Mouse (Mus musculus) ovary, postnatal 36 days (tissue): ENCODE measurements around the gene Sun1.

Source experiments
- DNase-seq: peaks from one replicate; pipeline ENCODE4 v3.0.0; 2022; ENCODE audit warnings: low spot score, mixed read lengths

The Sun1 gene

DNA sequence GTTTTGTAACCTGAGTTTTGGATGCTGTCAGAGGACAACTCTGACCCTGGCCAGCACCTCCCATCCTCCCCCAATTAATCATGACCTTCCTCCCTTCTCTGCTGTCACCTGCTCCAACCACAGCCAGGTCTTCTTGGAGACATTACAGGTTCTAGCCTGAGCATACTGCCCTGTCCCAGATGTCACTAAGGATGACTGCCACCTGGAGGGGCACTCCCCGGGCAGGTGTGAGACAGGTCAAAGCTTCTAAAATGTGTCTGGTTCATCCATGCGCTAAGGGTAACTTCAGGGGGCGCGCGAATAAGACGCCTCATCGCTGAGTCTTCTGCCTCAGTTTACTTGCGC, 51.3 kb downstream of the Sun1 start:
- DNase-seq: no peak

DNA sequence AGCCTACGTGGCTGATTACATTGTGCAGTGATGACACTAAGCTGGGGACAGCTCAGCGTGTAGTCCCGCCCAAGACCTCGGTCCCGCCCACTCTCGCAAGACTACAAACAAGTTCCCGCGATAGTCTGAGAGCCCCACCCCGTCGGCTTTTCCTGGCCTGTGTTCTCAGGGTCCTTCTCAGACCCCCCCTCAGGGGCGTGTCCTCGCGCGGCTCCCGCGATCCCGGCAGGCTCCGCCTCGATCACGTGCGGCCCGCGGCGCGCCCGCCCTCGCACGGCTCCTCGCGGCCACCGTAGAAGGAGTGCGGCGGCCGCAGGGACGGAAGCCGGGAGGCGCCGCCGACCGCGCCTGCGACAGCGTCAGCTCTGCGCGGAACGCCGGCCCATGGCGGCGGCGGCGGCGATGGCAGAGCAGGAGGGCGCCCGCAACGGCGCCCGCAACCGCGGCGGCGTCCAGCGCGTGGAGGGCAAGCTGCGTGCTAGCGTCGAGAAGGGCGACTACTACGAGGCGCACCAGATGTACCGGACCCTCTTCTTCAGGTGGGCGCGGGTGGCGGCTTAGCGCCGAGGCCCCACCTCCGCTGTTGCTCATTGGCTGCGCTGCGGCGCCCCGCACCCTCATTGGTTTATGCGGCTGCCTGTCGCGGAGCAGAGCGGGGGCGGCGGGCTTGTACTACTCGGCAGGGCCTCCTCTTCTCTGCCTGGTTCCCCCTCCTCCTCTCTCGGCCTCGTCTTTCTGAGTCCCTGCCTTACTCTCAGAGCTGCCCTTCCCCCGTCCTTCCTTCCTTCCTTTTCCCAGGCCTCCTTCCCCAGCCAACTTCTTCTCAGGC, 51.9 kb downstream of the Sun1 start, which contains the start of gene Get4:
Gene Get4, plus strand, starts transcription at position 244 of the 829 bp plus-strand sequence.
- peak; percentile 99 for DNase-seq

DNA sequence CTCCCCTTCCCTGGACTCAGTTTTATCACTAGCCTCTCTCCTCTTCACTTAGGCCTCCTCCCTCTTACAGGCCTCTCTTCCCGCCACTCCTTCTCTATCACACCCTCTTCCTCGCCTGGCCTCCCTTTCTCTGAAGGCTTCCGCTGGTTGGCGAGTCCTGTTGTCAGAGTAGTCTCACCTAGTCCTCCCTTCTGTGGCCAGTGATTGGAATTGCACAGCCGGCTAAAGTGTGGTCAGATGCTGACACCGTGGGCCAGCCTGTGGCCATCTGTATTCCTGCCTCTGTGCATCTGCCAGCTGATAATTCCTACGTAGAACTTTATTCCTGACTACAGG, 52.4 kb downstream of the Sun1 start:
- no peak for DNase-seq

DNA sequence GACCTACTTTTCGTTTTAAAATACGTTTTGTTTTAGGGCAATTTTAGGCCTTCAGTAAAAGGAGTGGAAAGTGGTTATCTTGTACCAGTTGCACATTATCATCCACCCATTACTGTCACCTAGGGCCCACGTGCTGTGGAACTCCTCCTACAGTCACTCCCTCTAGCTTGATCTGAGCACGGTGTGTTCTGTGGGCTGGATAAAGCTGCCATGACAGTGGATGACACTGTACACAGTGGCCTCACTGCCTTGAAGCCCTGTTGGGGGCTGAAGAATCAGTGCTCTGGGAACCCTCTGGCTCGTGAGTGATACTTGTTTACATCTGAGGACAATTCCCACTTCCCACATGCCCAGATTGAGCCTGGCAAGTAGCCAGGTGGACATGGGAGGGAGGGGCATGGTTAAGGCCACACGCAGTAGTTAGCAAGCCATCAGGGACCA, 52.9 kb downstream of the Sun1 start:
- peak; percentile 54 for DNase-seq

DNA sequence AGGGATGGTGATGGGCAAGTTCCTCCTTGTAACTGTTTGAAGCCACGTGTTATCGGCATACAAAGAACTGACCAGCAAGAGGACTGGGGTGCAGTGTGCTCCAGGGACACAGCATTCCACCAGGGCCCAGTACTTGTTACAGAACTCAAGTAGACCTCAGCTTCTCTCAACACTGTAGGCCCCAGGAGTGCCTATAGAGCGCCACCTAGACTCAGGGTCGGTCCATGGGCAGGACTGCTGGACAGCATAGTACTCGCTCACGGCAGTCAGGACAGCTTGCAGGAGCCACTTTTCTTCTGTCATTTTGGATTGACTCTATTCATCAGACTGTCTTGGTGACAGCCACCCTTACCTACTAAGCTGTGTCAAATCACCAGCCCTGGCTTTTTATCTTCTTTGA, 54.5 kb downstream of the Sun1 start:
- DNase-seq: no peak

DNA sequence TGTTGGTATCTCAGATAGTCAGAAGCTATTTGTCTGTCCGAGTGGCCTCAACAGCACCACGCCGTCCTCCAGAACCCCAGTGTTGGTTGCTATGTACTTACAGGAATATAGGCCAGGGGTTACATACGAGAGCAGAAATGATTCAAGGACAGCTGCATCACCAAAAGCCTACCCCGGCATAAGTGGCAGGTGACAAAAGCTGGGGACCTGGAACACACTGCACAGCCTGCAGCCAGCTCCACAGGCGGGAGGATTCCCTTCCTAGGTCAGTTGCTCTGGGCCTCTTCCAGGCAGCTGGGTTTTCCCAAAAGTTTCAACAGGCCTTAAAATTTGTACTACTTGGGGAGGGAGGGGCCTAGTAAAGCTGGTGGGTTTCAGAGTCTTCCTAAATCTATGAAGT, 55.3 kb downstream of the Sun1 start:
- DNase-seq: no peak

DNA sequence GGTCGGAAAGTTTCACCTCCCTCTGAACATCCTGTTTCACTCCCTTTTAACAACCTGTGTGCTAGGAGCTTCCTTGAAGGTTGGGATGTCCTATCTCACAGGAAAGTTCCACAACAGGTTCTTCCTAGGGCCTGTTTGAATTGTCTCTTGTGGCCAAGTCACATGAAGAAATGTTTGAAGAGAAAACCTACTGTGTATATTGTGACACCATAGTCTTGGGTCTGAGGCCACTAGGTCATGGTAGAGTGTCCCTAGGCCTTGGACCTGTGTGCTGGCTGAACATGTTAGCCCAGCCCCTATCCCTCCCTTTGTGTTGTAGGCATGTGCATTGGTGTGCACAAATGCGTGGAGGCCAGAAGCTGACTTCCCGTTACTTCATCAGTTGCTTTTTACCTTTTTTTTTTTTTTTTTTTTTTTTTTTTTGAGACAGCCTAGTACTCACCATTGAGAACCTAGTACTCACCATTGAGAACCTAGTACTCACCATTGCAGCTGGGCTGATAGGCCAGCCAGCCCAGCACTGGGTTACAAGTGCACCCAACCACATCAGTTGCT, 55.9 kb downstream of the Sun1 start:
- no peak for DNase-seq

DNA sequence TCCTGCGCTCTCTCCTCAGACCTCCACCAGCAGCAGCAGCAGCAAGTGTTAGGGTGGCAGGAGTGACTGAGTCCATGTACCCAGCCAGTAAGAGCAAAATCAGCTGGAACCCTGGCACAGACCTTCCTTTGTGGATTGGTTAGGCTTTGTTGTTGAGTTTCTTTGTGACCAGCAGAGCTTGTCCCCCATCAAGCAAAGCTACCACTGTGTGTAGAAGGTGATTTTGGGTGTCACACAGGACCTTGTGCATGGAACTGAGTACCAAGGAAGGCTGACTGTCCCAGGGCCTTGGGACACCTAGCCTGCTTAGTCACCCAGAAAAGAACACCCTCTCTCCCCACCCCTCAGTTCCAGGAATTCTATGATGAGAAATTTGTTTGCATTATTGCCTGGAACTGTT, 56.8 kb downstream of the Sun1 start:
- DNase-seq: no peak

DNA sequence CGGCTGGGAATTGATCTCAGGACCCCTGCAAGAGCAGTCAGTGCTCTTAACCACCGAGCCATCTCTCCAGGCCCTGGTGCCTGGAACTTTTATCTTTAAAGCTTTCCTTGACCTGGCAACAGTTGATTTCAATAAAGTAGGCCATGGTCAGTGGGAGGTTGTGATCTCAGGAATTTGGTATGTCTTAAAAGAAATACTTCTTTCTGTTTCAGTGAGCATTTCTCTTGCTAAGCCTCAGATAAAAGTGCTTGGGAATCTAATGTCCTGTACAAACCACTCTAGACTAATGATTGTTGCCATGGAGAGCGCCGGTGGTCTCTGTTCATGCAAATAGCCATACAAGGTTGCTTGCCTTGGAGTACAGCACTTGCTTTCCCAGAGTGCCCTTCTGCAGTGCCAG, 57.4 kb downstream of the Sun1 start:
- DNase-seq: no peak

DNA sequence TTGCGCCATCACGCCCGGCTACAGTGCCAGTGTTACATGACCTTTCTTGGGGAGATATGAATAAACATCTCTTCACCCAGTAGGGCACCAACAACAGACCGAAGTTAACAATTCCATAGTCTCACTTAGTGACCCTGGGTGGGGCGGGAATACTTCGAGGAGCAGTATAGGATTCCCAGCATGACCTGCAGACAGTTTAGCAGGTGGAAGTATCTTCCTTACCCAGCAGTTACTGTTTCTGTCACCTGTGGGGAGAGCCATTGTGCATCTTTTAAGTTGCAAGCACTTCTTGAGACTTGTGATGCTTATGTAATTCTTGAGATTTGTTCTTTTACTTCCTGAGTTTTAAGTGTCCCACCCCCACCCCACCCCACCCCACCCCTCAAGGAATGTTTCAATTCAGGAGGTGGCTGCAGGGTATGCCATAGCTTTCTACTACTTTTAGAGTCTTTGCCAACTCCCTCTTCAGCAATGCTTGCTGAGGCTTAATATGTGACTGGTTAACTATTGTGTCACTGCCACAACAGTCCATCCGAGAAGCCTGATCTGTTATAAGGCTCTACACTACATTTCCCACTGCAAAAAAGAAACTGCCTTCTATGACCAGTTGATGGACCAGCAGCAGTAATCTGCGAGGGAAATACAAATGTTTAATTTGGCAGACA, 58.1 kb downstream of the Sun1 start:
- no peak for DNase-seq

DNA sequence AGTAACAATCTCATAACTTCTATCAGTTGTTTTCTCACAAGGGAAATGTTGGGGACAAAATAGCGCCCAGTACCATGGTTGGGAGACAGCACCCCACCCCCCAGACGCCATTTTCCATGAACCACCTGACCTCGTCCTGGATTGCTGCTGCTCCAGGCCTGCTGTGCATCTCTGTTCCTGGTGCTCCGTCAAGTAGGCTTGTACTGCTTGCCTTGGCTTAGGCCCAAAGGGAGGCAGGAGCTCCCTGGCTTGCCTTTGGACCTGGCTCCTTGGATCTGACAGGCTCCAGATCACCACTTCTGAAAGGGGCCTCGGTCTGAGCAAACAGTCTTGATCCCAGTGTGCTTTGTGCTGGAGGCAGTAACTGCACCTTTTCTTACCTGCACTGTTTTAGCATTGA, 59.4 kb downstream of the Sun1 start:
- DNase-seq: no peak

DNA sequence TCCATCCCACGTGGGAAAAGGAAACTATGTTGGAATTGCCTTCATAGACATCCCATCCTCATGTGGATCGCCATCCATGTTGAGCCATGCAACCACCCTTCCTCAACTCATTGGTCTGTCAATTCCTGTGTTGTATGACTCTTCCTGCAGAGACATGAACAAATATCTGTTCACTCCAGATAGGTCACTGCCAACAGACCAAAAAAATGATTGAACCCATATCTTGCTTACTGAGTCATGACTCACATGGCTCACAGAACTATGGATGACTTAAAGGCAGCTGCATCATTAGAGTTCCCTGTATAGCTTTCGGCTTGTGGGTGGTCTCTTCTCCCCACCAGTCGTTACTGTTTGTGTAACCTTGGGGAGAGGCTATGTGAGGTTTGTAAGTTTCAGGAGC, 61.0 kb downstream of the Sun1 start:
- DNase-seq: no peak

DNA sequence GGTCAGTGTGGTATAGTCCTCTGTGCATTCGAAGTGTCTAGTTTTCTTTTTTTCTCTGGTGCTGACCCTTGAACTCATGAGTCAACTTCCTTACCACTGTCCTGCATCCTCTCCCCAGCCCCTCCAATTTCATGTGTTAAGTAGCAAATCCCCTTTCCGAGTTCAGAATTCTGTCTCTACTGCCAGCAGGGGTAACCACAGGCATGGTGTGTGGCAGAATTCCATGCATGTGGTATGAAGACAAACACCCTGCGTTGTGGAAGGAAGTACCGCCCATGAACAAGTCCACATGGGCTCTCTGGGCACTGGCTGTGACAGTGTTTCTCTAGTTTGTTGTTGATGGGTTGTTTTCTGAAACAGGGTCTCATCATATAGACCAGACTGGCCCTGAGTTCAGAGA, 67.2 kb downstream of the Sun1 start:
- no peak for DNase-seq

DNA sequence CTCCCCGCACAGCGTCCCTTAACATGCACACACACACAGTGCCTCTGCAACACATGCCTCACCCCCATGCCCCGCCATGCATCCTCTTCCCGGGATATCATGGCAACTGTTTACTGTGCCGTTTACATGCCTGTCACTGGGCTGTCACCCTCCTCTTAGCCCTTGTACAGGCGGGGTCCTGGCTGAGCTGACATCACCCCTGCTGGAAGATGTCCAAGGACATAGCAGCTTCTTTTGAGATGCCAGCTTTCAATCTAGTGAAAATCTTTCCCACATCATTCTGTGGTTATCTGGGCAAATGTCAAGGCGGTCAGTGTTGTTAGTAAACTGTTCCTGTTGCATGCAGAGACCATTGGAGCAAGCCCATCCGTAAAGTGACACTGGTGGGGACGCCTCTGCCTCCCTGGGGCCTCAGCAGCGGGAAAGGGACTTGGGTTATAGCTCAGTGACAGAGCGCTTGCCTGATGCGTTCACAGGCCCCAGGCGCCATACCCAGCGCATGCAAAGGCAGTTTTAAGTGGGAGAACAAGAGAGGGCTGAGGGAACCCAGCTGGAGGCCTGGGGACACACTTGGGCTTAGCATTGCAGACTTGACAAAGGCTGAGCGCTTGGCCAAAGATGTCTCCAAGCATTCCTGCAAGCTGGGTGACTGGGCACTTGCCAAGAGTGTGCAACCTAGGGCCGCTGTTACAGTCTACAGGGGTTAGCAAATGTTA, 70.5 kb downstream of the Sun1 start:
- peak; percentile 20 for DNase-seq

DNA sequence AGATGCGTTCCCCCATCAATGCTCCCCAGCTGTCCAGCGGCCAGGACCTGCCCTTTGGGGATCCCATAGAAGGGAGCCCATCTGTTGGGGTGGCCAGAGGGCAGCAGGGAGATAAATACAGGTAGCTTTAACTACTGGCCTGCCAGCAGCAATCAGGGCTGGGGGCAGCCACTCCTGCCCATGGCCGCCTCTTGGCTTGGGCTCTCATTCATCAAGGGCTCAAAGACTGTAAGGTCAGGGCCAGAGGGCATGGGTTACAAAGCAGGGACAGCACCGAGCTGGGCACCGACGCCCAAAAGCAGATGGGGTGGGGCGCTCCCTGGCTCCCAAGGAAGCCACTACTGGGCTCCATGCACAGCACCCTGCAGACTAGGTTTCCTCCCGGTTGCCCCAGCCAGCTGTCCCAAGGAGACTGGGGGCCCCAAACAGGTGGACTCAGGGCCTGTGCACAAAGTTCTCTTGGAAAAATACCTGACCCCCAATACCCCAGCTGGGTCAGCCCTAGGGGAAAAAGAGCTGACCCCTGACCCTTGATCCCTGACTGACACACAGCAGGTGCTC, 71.6 kb downstream of the Sun1 start:
- DNase-seq: no peak

DNA sequence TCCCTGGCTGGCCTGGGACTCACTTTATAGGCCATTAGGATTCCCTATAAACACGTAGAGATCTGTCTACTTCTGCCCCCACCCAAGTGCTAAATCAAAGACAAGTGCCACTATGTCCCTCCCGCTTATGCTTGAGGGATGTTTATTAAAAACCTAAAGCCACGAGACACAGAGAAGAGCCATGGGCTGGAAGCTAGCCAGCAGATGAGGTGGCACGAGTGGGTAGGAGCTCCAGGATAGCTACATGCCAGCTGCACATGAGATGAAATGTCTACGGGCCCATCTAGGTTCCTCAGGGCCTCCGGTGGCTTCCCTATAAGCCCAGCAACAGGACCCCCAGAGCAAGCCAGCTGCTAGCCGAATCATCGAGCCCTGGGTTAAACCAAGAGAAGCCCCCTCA, 76.8 kb downstream of the Sun1 start:
- no peak for DNase-seq

DNA sequence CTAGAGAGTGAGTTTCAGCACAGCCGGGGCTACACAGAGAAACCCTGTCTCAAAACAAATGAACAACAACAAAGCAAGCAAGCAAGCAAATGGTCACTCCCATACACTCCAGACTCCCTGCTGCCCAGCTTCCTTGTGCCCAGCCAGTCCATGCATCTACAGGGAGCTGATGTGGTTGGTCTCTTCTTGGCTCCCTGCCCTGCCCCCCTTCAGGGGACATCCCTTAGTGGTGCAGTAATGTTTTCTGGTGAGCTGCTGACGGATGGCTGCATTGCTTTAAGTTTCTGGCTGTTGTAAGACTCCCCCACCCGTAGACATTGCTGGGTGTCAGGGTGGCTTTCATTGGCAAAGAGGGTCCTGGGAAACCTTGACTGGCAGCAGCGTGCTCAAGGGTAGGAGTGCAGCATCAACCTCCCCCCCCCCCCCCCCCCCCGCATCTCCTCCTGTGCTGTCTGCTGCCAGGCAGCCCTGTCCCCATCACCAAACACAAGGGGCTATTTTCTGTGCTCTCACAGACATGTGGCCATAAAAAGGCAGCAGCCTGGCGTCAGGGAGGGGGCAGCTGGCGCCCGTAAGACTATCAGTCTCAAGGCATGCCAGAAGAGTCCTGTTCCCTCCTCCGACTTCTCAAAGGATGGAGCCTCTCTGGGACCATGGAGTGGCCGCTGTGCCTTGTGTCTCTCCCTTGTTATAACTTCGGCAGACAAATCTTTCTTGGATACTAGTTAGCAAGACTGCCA, 81.1 kb downstream of the Sun1 start:
- no peak for DNase-seq

DNA sequence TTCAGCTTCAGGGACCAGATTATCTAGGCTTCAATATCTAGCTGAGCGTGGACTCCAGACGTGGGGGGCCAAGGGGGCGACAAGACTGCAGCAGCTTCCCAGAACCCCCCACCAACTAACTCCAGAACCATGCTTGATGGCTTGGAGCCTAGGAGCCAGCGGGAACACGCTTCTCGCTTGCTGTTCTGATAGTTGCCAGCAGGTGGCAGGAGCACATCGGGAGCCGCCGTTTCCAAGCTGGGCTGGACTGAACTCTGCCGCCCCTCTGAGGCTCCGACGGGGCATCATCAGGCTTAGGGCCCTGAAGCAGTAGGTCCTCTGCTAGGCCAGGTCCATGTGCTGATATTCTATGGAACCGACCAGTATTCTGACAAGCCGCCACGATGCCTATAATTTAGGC, 81.8 kb downstream of the Sun1 start:
- DNase-seq: peak; percentile 85

DNA sequence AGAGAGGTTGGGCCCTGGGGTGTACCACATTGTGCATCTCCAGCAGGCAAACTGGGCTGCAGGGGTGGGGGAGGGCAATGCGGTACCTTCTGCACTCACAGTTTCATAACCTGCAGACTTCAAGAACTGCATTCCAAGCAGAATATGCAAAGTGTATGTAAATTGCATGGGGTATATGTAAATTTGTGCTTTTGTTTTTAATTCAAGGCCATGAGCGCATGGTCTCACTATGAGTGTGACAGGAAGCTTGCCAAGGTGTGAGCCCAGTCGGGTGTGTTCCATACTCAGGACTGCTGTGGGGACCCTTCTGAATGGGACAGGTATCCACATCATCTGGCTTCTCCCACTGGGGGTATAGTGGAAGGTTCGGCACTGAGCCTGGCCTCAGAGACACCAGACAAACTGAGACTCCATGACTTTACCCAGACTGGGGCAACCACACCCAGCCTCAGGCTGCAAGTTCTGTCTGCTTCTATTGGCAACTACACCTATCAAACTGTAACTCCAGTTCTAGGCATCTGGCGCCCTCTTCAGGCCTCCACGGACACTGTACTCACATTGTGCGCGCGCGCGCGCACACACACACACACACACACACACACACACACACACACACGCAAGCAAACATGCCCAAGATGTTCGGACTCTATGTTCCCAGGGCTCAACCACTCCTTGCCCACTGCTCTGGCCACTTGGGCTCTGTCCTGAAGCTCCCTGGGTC, 83.2 kb downstream of the Sun1 start:
- no peak for DNase-seq

DNA sequence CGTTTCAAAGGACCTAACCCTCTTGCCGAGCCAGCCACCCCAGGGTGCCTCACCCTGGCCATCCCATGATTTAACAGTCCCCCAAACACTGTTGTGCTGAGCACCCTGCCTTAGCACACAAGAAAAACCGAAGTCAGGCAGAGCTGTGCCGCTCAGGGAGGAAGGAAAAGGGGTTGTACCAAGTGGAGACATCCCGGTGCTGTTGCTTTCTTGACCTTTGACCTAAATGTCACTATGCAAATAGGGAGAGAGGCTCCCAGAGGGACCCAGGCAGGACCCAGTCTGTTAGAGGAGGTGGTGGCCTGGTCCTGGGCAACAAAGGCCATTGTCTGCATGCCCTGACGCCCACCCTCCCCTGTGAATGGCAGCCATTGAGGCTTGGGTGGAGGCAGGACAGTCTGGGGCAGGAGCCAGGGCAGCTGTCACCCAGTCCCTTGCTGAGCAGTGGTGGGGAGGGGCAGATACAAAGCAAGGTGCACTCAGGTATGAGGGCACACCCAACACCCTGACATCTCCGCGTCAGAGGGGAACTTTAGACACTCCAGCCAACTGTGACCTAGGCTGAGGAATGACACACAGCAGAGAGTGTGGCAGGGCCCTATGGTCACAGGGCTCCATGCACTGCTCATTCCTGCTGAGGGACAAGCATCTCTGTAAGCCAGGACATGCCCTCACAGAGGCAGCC, 85.1 kb downstream of the Sun1 start:
- no peak for DNase-seq
